Mouse (Mus musculus): ENCODE results near the gene Trub2. TPM values are rescaled to one million over a fixed set of nuclear protein-coding genes. Genes with fewer than 3 reads are reported as not detected.

Gene Trub2
- polyA plus RNA-seq, 1 experiment from 2014 or later, result 19.1 TPM

DNA sequence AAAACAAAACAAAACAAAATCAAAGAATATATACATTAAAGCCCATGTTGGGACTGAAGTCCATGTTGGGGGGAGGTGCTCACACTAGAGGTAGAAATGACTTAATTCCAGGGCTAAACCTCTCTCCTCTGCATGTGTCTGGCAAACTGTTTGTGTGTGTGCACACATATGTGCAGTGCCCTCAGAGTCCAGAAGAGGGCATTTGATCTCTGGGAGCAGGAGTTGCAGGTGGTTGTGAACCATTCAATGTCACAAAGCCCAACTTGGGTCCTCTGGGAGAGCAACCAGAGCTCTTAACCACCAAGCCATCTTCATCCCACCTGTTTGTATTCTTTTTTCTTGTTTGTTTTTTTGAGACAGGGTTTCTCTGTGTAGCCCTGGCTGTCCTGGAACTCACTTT, 18.1 kb downstream of the Trub2 start:
- ATAC-seq (ENCODE audit: low read depth), result no peak
- Histone ChIP-seq H3K4me2 (no peak overlapping the region), H3K4me1 (replicated peaks) (peaks cover 18% of the 10 kb centered on the region), H3K4me3 (replicated peaks) (no peak overlapping the region), H3K27me3 (no peaks in the 10 kb centered on the region), H3K9ac (no peak overlapping the region), H3K36me3 (no peaks in the 10 kb centered on the region), H3K9me3 (replicated peaks) (no peaks in the 10 kb centered on the region), H3K27ac (no peak overlapping the region)
- DNase-seq, result no peak

DNA sequence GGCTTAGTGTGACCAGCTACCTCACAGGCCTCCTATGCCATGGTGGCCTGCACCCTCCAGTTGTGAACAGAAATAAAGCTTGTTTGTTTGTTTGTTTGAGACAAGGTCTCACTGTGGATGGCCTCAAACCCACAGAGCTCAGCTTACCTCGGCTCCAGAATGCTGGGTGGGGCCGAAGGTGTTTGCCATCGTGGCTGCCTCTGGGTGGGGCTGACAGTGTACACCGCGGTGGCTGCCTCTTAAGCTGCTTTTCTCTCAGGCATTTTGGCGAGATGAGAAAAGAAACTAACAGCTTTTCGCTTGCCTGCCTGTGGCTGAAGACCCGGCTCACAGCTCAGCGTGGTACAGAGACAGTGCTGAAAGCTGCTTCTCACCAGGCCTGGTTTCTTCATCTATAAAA, 19.4 kb downstream of the Trub2 start:
- peaks cover 14% of the 10 kb centered on the region for H3K4me1 ChIP-seq (replicated peaks)
- H3K4me2 ChIP-seq, result no peak overlapping the region
- no peak for ATAC-seq (ENCODE audit: low read depth)
- no peak overlapping the region for H3K27ac ChIP-seq
- no peaks in the 10 kb centered on the region for H3K36me3 ChIP-seq
- no peak overlapping the region for H3K4me3 ChIP-seq (replicated peaks)
- H3K9ac ChIP-seq, result no peak overlapping the region
- H3K9me3 ChIP-seq (replicated peaks), result no peaks in the 10 kb centered on the region
- 50% methylated on average over 9 of the region's 9 CpGs for WGBS (ENCODE audit: insufficient replicate concordance)
- DNase-seq, result no peak
- H3K27me3 ChIP-seq, result no peaks in the 10 kb centered on the region

GRCm38 (mm10) chr2:29767976-29768709, 20.2 kb downstream of the Trub2 start:
- H3K27me3 ChIP-seq, result peaks cover 2% of the 10 kb centered on the region; the same call in 1 of the 2 replicates
- no peaks in the 10 kb centered on the region for H3K36me3 ChIP-seq
- 48% methylated on average over 11 of the region's 11 CpGs for WGBS (ENCODE audit: insufficient replicate concordance)
- H3K9me3 ChIP-seq (replicated peaks), result no peaks in the 10 kb centered on the region
- DNase-seq (no peak), ATAC-seq (ENCODE audit: low read depth) (no peak)
- H3K4me1 ChIP-seq (replicated peaks), result peaks cover 7% of the 10 kb centered on the region
- H3K4me3 ChIP-seq (replicated peaks), result no peak overlapping the region
- H3K4me2 ChIP-seq, result no peak overlapping the region
- no peak overlapping the region for H3K27ac ChIP-seq
- H3K9ac ChIP-seq, result no peak overlapping the region

DNA sequence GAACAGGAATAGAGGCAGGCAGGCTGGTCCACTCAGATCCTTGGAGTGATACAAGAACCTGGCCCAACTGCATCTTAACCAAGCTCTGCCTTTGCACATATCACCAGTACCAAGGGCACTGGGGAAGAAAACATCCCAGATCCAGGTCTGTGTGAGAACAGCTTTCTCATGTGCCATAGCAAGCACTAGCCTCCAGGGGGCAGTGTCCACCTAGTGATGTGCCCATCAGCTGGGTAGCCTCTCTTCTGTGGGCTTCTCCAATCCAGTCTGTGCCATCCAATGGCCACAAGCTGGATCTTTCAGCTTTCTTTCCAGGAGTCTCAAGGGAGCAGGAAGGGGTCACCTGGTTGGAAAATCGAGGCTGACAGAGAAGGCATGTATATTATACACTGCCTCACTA, 23.5 kb downstream of the Trub2 start:
- no peak overlapping the region for H3K27ac ChIP-seq
- H3K4me3 ChIP-seq (replicated peaks), result no peak overlapping the region
- DNase-seq, result peak; percentile 43
- H3K27me3 ChIP-seq, result peaks cover 16% of the 10 kb centered on the region
- 4% methylated on average over 1 of the region's 1 CpGs for WGBS (ENCODE audit: insufficient replicate concordance)
- no peaks in the 10 kb centered on the region for H3K4me1 ChIP-seq (replicated peaks)
- no peaks in the 10 kb centered on the region for H3K36me3 ChIP-seq
- H3K4me2 ChIP-seq, result no peak overlapping the region
- H3K9me3 ChIP-seq (replicated peaks), result no peaks in the 10 kb centered on the region
- H3K9ac ChIP-seq, result no peak overlapping the region
- ATAC-seq (ENCODE audit: low read depth), result no peak

- no peak overlapping the region for H3K4me2 ChIP-seq
- H3K9me3 ChIP-seq (replicated peaks), result no peaks in the 10 kb centered on the region
- no peak overlapping the region for H3K9ac ChIP-seq
- DNase-seq (no peak), ATAC-seq (ENCODE audit: low read depth) (no peak)
- H3K4me3 ChIP-seq (replicated peaks), result no peak overlapping the region
- H3K27ac ChIP-seq, result no peak overlapping the region
- peaks cover 31% of the 10 kb centered on the region for H3K27me3 ChIP-seq
- 0 out of 2 replicates have a peak, but pooled peaks cover 1% of the 10 kb centered on the region for H3K4me1 ChIP-seq (replicated peaks)
- no peaks in the 10 kb centered on the region for H3K36me3 ChIP-seq
Measured at GRCm38 (mm10) chr2:29755693-29756092, 32.6 kb downstream of the Trub2 start.

- no peaks in the 10 kb centered on the region for H3K9me3 ChIP-seq (replicated peaks)
- no peaks in the 10 kb centered on the region for H3K36me3 ChIP-seq
- H3K27ac ChIP-seq, result no peak overlapping the region
- ATAC-seq (ENCODE audit: low read depth) (no peak), DNase-seq (no peak)
- H3K27me3 ChIP-seq, result peaks cover 63% of the 10 kb centered on the region
- H3K4me3 ChIP-seq (replicated peaks), result no peak overlapping the region
- H3K4me2 ChIP-seq, result no peak overlapping the region
- no peak overlapping the region for H3K9ac ChIP-seq
- 74% methylated on average over 5 of the region's 5 CpGs for WGBS (ENCODE audit: insufficient replicate concordance)
- 0 out of 2 replicates have a peak, but pooled peaks cover 3% of the 10 kb centered on the region for H3K4me1 ChIP-seq (replicated peaks)
Measured at GRCm38 (mm10) chr2:29752397-29752796, 35.9 kb downstream of the Trub2 start.

GRCm38 (mm10) chr2:29751497-29751896, 36.8 kb downstream of the Trub2 start, which contains the start of gene Gm13420:
TSS of gene Gm13420 (minus strand) at chr2:29751685.
- Histone ChIP-seq H3K4me2 (peak within 1 kb of the TSS; percentile 51), H3K4me3 (replicated peaks) (peak within 1 kb of the TSS; percentile 36), H3K27me3 (peaks cover 72% of the 10 kb centered on the region), H3K27ac (no peak within 1 kb of the TSS), H3K36me3 (no peaks in the 10 kb centered on the region), H3K9me3 (replicated peaks) (no peaks in the 10 kb centered on the region), H3K9ac (no peak within 1 kb of the TSS), H3K4me1 (replicated peaks) (0 out of 2 replicates have a peak, but pooled peaks cover 8% of the 10 kb centered on the region)
- peak; percentile 54 for ATAC-seq (ENCODE audit: low read depth)
- no peak for DNase-seq
- WGBS (ENCODE audit: insufficient replicate concordance), result 12% methylated on average over 28 of the region's 28 CpGs

DNA sequence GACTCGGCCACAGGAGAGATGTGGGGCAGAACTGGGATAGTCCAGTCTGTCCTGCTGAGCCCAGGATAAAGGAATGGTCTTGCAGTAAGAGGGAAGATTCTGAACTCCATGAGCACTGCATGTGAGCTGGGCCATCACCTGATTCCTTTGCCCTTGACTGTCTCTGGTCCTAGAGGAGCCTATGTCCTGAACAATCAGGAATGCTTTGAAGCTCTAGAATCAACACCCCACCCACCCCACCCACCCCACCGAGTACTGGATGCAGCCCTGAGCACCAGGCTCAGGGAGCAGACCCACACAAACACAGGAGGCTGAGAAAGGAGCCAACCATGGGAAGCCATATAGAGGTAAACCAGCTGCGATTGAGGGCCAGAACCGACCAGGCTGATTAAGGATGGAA, 39.8 kb downstream of the Trub2 start:
- no peak for DNase-seq
- H3K4me1 ChIP-seq (replicated peaks), result 0 out of 2 replicates have a peak, but pooled peaks cover 8% of the 10 kb centered on the region
- peaks cover 84% of the 10 kb centered on the region for H3K27me3 ChIP-seq
- 63% methylated on average over 4 of the region's 4 CpGs for WGBS (ENCODE audit: insufficient replicate concordance)
- no peaks in the 10 kb centered on the region for H3K36me3 ChIP-seq
- ATAC-seq (ENCODE audit: low read depth), result no peak
- no peaks in the 10 kb centered on the region for H3K9me3 ChIP-seq (replicated peaks)
- H3K4me3 ChIP-seq (replicated peaks), result no peak overlapping the region
- no peak overlapping the region for H3K27ac ChIP-seq
- no peak overlapping the region for H3K4me2 ChIP-seq
- H3K9ac ChIP-seq, result no peak overlapping the region

GRCm38 (mm10) chr2:29747852-29748251, 40.5 kb downstream of the Trub2 start:
- Histone ChIP-seq H3K4me1 (replicated peaks) (0 out of 2 replicates have a peak, but pooled peaks cover 8% of the 10 kb centered on the region), H3K9ac (no peak overlapping the region), H3K27ac (no peak overlapping the region), H3K27me3 (peaks cover 77% of the 10 kb centered on the region), H3K36me3 (no peaks in the 10 kb centered on the region), H3K9me3 (replicated peaks) (no peaks in the 10 kb centered on the region), H3K4me2 (no peak overlapping the region), H3K4me3 (replicated peaks) (no peak overlapping the region)
- ATAC-seq (ENCODE audit: low read depth), result no peak
- 45% methylated on average over 5 of the region's 5 CpGs for WGBS (ENCODE audit: insufficient replicate concordance)
- no peak for DNase-seq

GRCm38 (mm10) chr2:29747188-29747782, 41.0 kb downstream of the Trub2 start:
- Histone ChIP-seq H3K9me3 (replicated peaks) (no peaks in the 10 kb centered on the region), H3K4me3 (replicated peaks) (no peak overlapping the region; the same call in 1 of the 2 replicates), H3K4me1 (replicated peaks) (0 out of 2 replicates have a peak, but pooled peaks cover 8% of the 10 kb centered on the region), H3K36me3 (no peaks in the 10 kb centered on the region), H3K9ac (no peak overlapping the region), H3K27ac (no peak overlapping the region), H3K4me2 (peak overlapping the region; percentile 39), H3K27me3 (peaks cover 72% of the 10 kb centered on the region)
- DNase-seq (no peak), ATAC-seq (ENCODE audit: low read depth) (no peak)
- 13% methylated on average over 46 of the region's 50 CpGs for WGBS (ENCODE audit: insufficient replicate concordance)

GRCm38 (mm10) chr2:29744256-29744655, 44.0 kb downstream of the Trub2 start:
- H3K9me3 ChIP-seq (replicated peaks), result no peaks in the 10 kb centered on the region
- no peak overlapping the region for H3K4me2 ChIP-seq
- peaks cover 10% of the 10 kb centered on the region; the same call in 1 of the 2 replicates for H3K4me1 ChIP-seq (replicated peaks)
- 73% methylated on average over 6 of the region's 6 CpGs for WGBS (ENCODE audit: insufficient replicate concordance)
- ATAC-seq (ENCODE audit: low read depth) (no peak), DNase-seq (no peak)
- no peak overlapping the region for H3K27ac ChIP-seq
- H3K4me3 ChIP-seq (replicated peaks), result no peak overlapping the region
- no peaks in the 10 kb centered on the region for H3K36me3 ChIP-seq
- H3K9ac ChIP-seq, result no peak overlapping the region
- peaks cover 41% of the 10 kb centered on the region for H3K27me3 ChIP-seq

GRCm38 (mm10) chr2:29741207-29741606, 47.1 kb downstream of the Trub2 start:
- Histone ChIP-seq H3K4me1 (replicated peaks) (peaks cover 20% of the 10 kb centered on the region), H3K9ac (no peak overlapping the region), H3K4me3 (replicated peaks) (no peak overlapping the region), H3K27me3 (peaks cover 12% of the 10 kb centered on the region), H3K36me3 (peaks cover 23% of the 10 kb centered on the region), H3K4me2 (no peak overlapping the region), H3K9me3 (replicated peaks) (no peaks in the 10 kb centered on the region), H3K27ac (no peak overlapping the region)
- ATAC-seq (ENCODE audit: low read depth) (no peak), DNase-seq (no peak)
- WGBS (ENCODE audit: insufficient replicate concordance), result 71% methylated on average over 6 of the region's 6 CpGs
